Mouse (Mus musculus): ENCODE data around the gene 4930455H04Rik.

4930455H04Rik gene

DNA sequence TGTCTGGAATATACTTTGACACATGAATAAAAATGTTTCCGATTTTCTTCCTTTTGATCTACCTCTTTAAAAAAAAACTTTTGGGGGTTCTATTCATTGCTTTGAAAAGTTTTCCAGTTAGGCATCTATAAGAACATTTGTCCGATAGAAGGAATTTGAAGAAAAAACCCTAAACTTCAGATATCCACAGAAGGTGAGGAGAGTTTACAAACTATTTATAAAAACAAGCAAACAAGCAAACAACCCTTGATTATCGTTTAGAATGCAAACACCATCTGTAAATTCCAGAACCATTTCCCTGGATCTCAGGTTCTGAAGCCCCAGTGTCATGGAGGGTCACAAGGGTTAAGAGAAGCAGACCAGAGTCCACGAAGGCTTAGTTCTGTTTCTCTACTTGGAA, at the start of gene 4930455H04Rik:
Gene 4930455H04Rik (plus strand): TSS at position 301 of the 400 bp plus-strand sequence.
- DNase-seq (ENCODE audit: low read depth, low spot score) = no peak
- no peaks in the 10 kb centered on the region for H3K27me3 ChIP-seq (ENCODE audit: control insufficient read depth, insufficient read depth, low read length, poor library complexity, severe bottlenecking)
- H3K36me3 ChIP-seq (ENCODE audit: control insufficient read depth, insufficient read depth, low read length, poor library complexity, severe bottlenecking) = no peaks in the 10 kb centered on the region

DNA sequence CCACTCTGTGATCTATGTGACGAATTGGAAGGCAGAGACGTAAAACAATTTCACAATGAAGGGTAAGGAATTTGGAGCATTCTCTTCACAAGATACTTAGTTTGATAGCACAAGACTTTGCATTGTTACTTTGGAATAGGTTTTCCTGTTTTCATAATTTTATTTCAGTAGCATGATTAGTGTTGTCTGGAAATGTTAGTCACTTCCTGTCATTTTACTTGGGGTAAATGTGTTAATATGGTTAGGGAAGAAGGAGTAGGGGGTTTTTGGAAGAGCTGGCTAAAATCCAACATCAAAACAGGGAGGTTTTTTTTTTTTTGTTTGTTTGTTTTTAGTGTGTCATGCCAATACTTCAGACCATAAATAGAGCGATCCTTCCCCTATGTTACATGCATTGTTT, 46.5 kb upstream of the 4930455H04Rik start:
- H3K36me3 ChIP-seq (ENCODE audit: control insufficient read depth, insufficient read depth, low read length, poor library complexity, severe bottlenecking) = no peaks in the 10 kb centered on the region
- H3K27me3 ChIP-seq (ENCODE audit: control insufficient read depth, insufficient read depth, low read length, poor library complexity, severe bottlenecking) = no peaks in the 10 kb centered on the region
- no peak for DNase-seq (ENCODE audit: low read depth, low spot score)

DNA sequence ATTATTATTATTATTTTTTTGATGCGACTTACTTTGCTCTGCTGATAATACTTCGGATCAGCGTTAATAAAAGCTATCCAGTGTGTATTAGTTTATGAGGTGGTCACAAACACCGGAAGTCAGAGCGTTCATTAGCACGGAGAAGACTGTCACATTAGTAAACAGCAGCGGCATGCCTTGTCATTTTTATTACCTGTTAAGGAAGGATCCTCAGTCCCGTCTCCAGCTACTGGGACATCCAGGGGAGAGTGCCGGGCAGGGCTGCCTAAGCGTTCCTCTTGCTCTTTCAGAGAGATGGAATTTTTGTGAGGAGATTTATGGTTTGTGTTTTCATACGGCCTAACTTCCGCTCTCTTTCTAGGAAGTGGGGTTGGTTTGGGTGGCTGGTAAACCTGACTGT, 45.0 kb upstream of the 4930455H04Rik start:
- no peaks in the 10 kb centered on the region for H3K27me3 ChIP-seq (ENCODE audit: control insufficient read depth, insufficient read depth, low read length, poor library complexity, severe bottlenecking)
- DNase-seq (ENCODE audit: low read depth, low spot score) = no peak
- H3K36me3 ChIP-seq (ENCODE audit: control insufficient read depth, insufficient read depth, low read length, poor library complexity, severe bottlenecking) = no peaks in the 10 kb centered on the region

DNA sequence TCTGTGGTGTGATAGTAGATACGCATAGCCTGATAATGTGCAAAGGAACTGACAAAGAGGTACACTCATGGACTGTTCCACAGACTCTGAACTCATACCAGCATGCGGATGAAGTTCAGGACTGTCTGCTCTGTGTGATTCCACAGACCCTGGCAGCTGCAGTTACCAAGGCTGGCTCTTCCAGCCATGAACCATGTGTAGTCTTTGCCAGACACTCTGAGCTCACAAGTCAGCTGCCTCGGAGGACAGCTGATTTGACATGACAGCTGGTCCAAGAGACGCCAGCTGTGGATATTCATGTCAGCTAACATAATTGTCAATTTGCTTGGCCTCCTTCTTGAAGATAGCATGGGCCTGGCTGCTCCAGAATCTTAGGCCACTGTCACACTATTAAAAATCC, 39.1 kb upstream of the 4930455H04Rik start:
- H3K27me3 ChIP-seq (ENCODE audit: control insufficient read depth, insufficient read depth, low read length, poor library complexity, severe bottlenecking) = no peaks in the 10 kb centered on the region
- DNase-seq (ENCODE audit: low read depth, low spot score) = no peak
- H3K36me3 ChIP-seq (ENCODE audit: control insufficient read depth, insufficient read depth, low read length, poor library complexity, severe bottlenecking) = no peaks in the 10 kb centered on the region

DNA sequence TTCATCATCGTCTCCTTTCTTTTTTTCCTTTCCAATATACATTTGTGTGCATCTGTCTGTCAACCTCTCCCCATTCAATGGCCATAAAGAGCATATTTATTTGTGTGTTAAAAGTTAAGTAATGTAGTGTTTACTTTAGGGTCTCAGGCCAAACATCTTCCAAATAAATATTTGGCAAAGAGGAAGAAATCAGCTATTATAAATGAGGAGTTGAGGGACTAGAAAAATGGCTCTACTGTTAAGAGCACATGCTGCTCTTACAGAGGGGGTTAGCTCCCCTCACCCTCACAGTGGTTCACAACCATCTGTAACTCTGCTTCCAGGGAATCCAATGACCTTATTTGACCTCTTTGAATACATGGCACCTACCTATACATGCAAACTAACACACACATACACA, 34.9 kb upstream of the 4930455H04Rik start:
- H3K36me3 ChIP-seq (ENCODE audit: control insufficient read depth, insufficient read depth, low read length, poor library complexity, severe bottlenecking) = no peaks in the 10 kb centered on the region
- no peaks in the 10 kb centered on the region for H3K27me3 ChIP-seq (ENCODE audit: control insufficient read depth, insufficient read depth, low read length, poor library complexity, severe bottlenecking)
- no peak for DNase-seq (ENCODE audit: low read depth, low spot score)

DNA sequence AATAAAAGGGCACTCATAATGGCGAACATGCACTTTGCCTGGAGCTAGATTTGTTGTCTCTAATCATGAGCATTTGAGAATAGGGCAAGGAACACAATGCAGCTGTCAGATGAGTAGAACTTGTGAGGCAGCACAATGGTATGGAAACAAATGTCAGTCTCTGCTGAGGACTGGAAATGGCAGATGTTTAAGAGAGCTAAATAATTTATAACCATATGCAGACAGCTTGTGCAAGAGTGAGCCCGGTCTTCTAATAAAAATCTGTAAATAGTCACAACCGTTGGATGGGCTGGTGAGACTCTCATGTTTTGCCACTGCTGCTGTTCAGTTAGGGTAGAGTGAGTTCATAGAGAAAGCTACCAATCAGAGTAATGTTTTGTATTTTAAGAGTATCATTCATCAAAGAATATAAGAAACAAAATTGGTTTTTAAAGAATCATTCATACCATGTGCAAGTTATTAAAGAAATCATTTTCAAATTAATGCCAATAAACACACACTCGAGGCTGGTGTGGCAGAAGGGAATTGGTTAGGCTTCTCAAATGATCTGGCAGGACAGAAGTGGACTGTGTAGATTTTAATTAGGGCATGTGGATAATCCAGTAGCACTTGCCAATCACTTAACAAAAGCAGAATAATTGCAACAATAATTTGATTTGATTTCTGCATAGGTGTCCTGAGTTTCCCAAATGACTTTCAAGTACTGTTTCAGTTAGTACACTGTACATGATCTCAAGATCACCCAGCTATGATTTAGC, 31.0 kb upstream of the 4930455H04Rik start:
- no peak for DNase-seq (ENCODE audit: low read depth, low spot score)
- H3K36me3 ChIP-seq (ENCODE audit: control insufficient read depth, insufficient read depth, low read length, poor library complexity, severe bottlenecking) = no peaks in the 10 kb centered on the region
- no peaks in the 10 kb centered on the region for H3K27me3 ChIP-seq (ENCODE audit: control insufficient read depth, insufficient read depth, low read length, poor library complexity, severe bottlenecking)

DNA sequence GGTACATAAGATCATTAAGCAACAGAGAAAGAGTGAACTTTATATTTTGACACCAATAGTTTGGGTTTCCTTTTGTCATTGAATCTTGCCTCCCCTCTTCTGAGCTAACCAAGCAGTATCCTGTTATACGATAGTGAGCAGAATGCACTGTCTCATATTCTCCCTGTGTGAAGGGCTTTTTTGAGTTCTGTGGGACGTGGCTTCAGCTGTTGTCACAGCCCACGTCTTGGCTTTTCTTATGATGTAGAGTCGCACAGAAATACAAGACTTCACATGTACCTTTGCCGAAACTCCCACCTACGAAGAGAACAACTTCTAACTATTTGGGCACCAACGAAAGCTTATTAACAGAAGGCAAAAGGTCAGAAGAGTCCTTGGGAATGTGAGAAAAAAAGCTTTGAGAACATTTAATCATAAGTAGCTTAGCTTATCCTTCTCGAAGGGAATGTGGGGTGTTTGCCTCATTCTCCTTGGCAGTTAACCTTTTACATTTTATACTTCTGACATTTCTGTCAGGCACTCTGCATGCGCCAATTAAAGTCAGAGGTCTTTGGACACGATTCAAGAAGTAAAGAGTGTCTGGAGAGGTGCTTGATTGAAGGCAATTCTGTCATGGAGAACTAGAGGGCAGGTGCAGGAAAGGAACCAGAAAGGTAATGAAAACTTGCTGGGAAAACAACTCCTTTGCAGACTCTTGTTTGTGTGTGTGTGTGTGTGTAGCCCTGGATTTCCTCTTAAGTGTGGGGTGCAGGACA, 27.1 kb upstream of the 4930455H04Rik start:
- no peak for DNase-seq (ENCODE audit: low read depth, low spot score)
- no peaks in the 10 kb centered on the region for H3K36me3 ChIP-seq (ENCODE audit: control insufficient read depth, insufficient read depth, low read length, poor library complexity, severe bottlenecking)

DNA sequence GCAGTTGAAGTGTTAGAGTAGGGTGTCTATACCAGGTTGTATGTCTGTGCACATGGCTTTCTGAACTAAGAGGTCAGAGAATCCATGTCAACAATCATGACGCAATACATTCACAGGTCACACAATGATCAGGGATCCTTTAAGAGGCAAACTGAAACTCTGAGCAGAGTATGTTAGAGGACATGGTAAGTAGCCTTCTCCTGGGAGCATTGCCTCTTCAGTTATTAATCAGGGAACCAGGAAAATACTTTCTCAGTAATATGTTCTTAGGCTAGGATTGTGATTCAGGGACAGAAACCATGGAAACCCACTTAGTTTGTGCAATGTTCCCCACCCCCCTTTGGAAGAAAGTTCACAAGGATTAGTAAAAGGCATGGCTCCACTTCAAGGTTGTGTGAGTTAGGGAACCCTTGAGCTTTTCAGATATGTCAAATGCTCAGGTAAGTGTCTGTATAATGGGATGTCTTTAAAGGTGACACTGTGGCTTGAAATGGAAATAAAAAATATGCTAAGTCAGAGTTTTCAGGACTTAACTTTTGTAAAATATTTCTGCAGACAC, 26.4 kb upstream of the 4930455H04Rik start:
- Histone ChIP-seq H3K36me3 (ENCODE audit: control insufficient read depth, insufficient read depth, low read length, poor library complexity, severe bottlenecking) (no peaks in the 10 kb centered on the region), H3K27me3 (ENCODE audit: control insufficient read depth, insufficient read depth, low read length, poor library complexity, severe bottlenecking) (no peaks in the 10 kb centered on the region)
- DNase-seq (ENCODE audit: low read depth, low spot score) = no peak

More for the DNA sequence above, 27.1 kb upstream of the 4930455H04Rik start:
- H3K27me3 ChIP-seq (ENCODE audit: control insufficient read depth, insufficient read depth, low read length, poor library complexity, severe bottlenecking) = no peaks in the 10 kb centered on the region

DNA sequence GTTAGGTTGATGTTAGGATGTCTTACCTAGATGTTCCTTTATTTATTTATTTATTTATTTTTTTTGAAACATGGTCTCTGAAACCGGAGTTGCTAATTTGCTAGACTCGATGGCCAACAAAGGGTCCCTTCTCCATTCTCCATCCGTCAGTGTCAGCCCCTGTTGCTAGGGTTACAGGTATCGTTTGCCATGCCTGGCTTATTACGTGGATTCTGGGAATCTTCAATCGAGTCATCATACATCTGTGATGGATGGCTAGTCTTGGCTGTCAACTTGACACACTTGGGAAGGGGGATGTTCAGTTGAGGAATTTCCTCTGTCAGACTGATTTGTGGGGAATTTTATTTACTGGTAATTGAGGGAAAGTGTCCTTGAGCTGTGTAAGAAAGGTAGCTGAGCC, 25.3 kb upstream of the 4930455H04Rik start:
- no peaks in the 10 kb centered on the region for H3K27me3 ChIP-seq (ENCODE audit: control insufficient read depth, insufficient read depth, low read length, poor library complexity, severe bottlenecking)
- H3K36me3 ChIP-seq (ENCODE audit: control insufficient read depth, insufficient read depth, low read length, poor library complexity, severe bottlenecking) = no peaks in the 10 kb centered on the region
- DNase-seq (ENCODE audit: low read depth, low spot score) = no peak

DNA sequence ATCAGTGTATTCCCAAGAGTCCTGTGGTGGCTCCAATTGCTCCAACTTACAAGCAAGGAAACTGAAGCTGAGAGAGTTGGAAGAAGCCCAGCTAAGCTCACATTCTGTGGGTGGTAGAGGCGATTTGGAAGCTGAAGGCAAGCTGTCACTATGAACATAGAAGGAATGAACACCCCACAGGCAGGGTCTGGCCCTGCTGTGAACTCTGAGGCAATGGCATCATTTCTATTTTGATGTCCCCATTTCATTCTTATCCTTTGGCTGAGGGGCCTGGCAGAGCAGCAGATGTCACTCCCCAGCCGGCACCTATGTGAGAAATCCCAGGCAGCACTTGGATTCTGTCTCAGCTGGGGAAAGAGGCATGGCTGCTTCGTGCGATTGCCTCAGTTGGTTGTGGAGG, 24.6 kb upstream of the 4930455H04Rik start:
- no peak for DNase-seq (ENCODE audit: low read depth, low spot score)
- H3K36me3 ChIP-seq (ENCODE audit: control insufficient read depth, insufficient read depth, low read length, poor library complexity, severe bottlenecking) = no peaks in the 10 kb centered on the region

DNA sequence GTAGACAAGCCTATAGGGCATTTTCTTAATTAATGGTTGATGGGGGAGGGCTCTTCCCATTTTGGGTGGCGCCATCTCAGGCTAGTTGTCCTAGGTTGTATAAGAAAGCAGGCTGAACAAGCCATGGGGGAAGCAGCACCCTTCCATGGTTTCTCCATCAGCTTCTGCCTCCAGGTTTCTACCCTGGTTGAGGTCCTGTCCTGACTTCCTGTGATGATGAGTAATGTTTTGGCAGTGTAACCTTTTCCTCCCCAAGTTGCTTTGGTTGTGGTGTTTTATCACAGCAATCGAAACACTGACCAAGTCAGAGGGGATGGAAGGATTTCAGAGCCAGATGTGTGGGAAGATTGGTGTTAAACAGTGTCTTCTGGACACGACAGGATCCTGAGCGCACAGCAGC, 21.6 kb upstream of the 4930455H04Rik start:
- no peaks in the 10 kb centered on the region for H3K27me3 ChIP-seq (ENCODE audit: control insufficient read depth, insufficient read depth, low read length, poor library complexity, severe bottlenecking)
- DNase-seq (ENCODE audit: low read depth, low spot score) = no peak

More for the DNA sequence above, 24.6 kb upstream of the 4930455H04Rik start:
- no peaks in the 10 kb centered on the region for H3K27me3 ChIP-seq (ENCODE audit: control insufficient read depth, insufficient read depth, low read length, poor library complexity, severe bottlenecking)

DNA sequence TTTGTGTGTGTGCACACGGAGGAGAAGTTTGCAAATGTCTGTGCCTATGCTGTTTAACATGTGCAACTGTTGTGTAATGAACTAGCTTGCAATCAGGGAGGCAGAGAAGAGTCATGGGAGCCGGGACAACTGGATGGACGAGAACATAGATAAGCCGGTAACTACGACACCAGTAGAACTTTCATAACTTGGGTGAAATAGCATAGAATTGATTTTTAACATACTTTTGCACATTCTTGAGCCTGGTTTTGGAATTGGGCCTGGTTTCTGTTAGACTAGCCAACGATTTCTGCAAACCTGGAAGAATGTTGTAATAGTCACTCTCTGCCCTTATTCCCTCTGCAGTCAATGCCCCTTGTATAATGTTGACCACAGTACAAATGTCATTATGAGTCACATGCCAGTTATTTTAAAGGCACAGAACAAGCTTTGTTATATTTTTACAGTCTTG, 17.4 kb upstream of the 4930455H04Rik start:
- DNase-seq (ENCODE audit: low read depth, low spot score) = no peak
- Histone ChIP-seq H3K27me3 (ENCODE audit: control insufficient read depth, insufficient read depth, low read length, poor library complexity, severe bottlenecking) (no peaks in the 10 kb centered on the region), H3K36me3 (ENCODE audit: control insufficient read depth, insufficient read depth, low read length, poor library complexity, severe bottlenecking) (no peaks in the 10 kb centered on the region)

More for the DNA sequence above, 21.6 kb upstream of the 4930455H04Rik start:
- H3K36me3 ChIP-seq (ENCODE audit: control insufficient read depth, insufficient read depth, low read length, poor library complexity, severe bottlenecking) = no peaks in the 10 kb centered on the region

DNA sequence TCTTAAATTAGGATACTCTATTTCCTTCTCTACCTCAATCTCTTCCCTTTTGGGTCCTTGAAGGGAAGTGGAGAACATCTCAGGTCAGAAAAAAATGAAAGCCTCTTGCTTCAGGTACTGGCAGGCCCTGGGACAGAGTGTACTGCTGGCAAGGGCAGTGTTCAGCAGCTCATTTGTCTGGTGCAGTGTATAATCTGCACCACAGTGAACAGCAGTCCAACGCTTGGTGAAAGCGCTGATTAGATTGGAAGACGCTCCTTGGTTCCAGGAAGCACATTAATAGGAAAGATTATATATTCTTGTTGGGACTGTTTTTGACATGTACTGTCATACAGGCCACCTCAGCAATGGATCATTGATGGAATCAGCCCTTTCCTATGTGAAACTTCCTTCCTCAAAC, 16.6 kb upstream of the 4930455H04Rik start:
- no peak for DNase-seq (ENCODE audit: low read depth, low spot score)
- H3K36me3 ChIP-seq (ENCODE audit: control insufficient read depth, insufficient read depth, low read length, poor library complexity, severe bottlenecking) = no peaks in the 10 kb centered on the region
- H3K27me3 ChIP-seq (ENCODE audit: control insufficient read depth, insufficient read depth, low read length, poor library complexity, severe bottlenecking) = no peaks in the 10 kb centered on the region

DNA sequence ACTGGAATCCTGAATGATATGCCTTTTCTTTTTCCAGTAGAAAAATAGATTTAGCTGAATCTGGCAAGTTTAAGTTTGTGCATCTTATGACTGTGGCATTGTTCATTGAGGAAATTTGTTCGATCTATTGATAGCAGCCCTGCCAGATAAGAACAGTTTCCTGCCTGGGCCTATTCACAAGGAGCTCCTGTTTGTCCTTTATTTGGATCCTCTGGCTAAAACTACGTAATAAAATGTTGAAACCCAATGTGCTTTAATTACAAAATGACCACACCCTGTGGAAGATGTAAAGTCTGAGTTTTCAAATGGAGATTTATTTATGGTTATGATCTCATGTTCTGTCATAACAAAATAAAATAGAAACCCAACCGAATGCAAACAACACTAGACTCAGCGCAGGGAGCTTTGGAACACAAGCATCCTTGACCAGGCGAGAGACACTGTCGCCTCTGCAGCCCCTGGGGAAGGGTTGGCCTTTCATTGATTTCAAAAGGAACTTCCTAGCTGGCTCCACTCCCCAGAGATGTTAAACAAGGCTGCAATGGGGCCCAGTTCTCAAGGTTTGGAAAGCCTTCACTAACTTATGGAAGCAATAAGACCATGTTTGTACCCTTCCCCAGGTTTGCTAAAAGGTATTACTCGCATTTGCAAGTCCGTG, 15.7 kb upstream of the 4930455H04Rik start:
- no peaks in the 10 kb centered on the region for H3K36me3 ChIP-seq (ENCODE audit: control insufficient read depth, insufficient read depth, low read length, poor library complexity, severe bottlenecking)

DNA sequence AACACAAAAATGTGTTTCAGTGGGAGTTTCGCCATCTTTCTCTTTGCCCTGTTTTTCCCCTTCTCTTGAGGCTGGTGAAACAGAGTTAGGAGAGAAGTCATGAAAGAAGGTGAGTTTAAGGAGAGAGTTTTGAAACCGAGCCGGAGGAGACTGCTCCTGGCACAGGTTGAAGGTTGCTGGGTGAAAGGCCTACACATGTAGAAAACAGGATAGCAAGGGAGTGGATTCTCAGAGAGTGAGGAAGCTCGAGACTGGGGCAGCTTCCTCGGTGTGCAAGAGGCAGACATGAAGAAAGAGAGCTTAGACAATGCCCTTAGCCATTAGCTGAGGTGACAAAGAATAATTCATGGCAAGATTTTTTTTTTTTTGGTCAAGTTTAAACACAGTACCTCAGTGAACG, 14.7 kb upstream of the 4930455H04Rik start:
- Histone ChIP-seq H3K27me3 (ENCODE audit: control insufficient read depth, insufficient read depth, low read length, poor library complexity, severe bottlenecking) (no peaks in the 10 kb centered on the region), H3K36me3 (ENCODE audit: control insufficient read depth, insufficient read depth, low read length, poor library complexity, severe bottlenecking) (no peaks in the 10 kb centered on the region)
- no peak for DNase-seq (ENCODE audit: low read depth, low spot score)

More for the DNA sequence above, 15.7 kb upstream of the 4930455H04Rik start:
- no peak for DNase-seq (ENCODE audit: low read depth, low spot score)
- H3K27me3 ChIP-seq (ENCODE audit: control insufficient read depth, insufficient read depth, low read length, poor library complexity, severe bottlenecking) = no peaks in the 10 kb centered on the region

All from splenic B cell, adult 2 months (primary cell).